Mouse (Mus musculus) liver, postnatal 0 days (tissue): ENCODE measurements around the gene Tram1l1. TPM values are rescaled to one million over a fixed set of nuclear protein-coding genes. Genes with fewer than 3 reads are reported as not detected.

Experiments used
- ATAC-seq: fragments of 200-750 bp; cut with Nextera tagmentation; 2 replicates; pipeline ENCODE4 v1.8.0; 2017; ENCODE audit warnings: mild to moderate bottlenecking, moderate library complexity
- DNase-seq: peaks from one replicate; pipeline ENCODE4 v3.0.0-alpha.2; 2016
- H3K27ac ChIP-seq: fragments of 300-500 bp; sonication (generic); 2 replicates; pipeline ENCODE4 v1.5.1; 2014; ENCODE audit warnings: antibody characterized with exemption, moderate library complexity, mild to moderate bottlenecking, low read depth
- H3K27me3 ChIP-seq: fragments of 300-500 bp; sonication (generic); 2 replicates; pipeline ENCODE4 v1.6.1; 2014; ENCODE audit warnings: low read length, control low read depth, mixed read lengths; ENCODE audit not compliant: insufficient read depth
- H3K36me3 ChIP-seq: fragments of 300-500 bp; sonication (generic); replicated peaks from 2 replicates; pipeline ENCODE4 v1.6.1; 2014; ENCODE audit warnings: mild to moderate bottlenecking, control low read depth, low read length, moderate library complexity, mixed read lengths; ENCODE audit not compliant: insufficient read depth
- H3K4me1 ChIP-seq: fragments of 300-500 bp; sonication (generic); 2 replicates; pipeline ENCODE4 v1.6.1; 2014; ENCODE audit warnings: antibody characterized with exemption, mild to moderate bottlenecking, control low read depth; ENCODE audit not compliant: insufficient read depth
- H3K4me2 ChIP-seq: fragments of 300-500 bp; sonication (generic); 2 replicates; pipeline ENCODE4 v1.6.1; 2014; ENCODE audit warnings: low read depth, mild to moderate bottlenecking, low read length, moderate library complexity, mixed read lengths
- H3K4me3 ChIP-seq: fragments of 300-500 bp; sonication (generic); 2 replicates; pipeline ENCODE4 v1.5.1; 2014; ENCODE audit warnings: low read depth, low read length
- H3K9ac ChIP-seq: fragments of 300-500 bp; sonication (generic); replicated peaks from 2 replicates; pipeline ENCODE4 v1.6.1; 2014; ENCODE audit warnings: mild to moderate bottlenecking, moderate library complexity
- H3K9me3 ChIP-seq: fragments of 300-500 bp; sonication (generic); 2 replicates; pipeline ENCODE4 v1.6.1; 2016; ENCODE audit warnings: mild to moderate bottlenecking, control low read depth, low read length, mixed read lengths
- CTCF ChIP-seq: sonication (generic); IDR thresholded peaks from 2 replicates; pipeline ENCODE4 v1.5.1; 2016; ENCODE audit warnings: antibody characterized with exemption, low read depth
- EP300 ChIP-seq: IDR thresholded peaks from 2 replicates; pipeline ENCODE4 v1.6.1; 2016; ENCODE audit warnings: antibody characterized with exemption, low read depth, mild to moderate bottlenecking
- WGBS: fragments of 180-500 bp; shearing (Covaris S2); extraction: QIAGEN DNeasy Blood & Tissue Kit; methylation state at CpG from one replicate; pipeline ENCODE4 v1.1.7; 2014; ENCODE audit not compliant: insufficient replicate concordance; 5-methylcytosine and 5-hydroxymethylcytosine counted together
- polyA plus RNA-seq: library from polyadenylated mRNA; unstranded; fragments of >200 nt; fragmentation: Nextera tagmentation; extraction: Ambion mirVana; gene quantifications from 2 replicates; pipeline ENCODE4 v1.2.1, GENCODE M21; 2015

The Tram1l1 gene
- polyA plus RNA-seq, 1 experiment from 2014 or later = 0.05 TPM

GRCm38 (mm10) chr3:124319254-124319653, 1.4 kb upstream of the Tram1l1 start:
- no peak for DNase-seq
- H3K36me3 ChIP-seq = no peaks in the 10 kb centered on the region
- 69% methylated on average over 4 of the region's 4 CpGs for WGBS
- H3K4me3 ChIP-seq = no peak overlapping the region
- no peak overlapping the region for H3K4me2 ChIP-seq
- no peak for ATAC-seq
- TF ChIP-seq EP300 (no peak), CTCF (no peak)
- H3K9me3 ChIP-seq = no peaks in the 10 kb centered on the region
- H3K27ac ChIP-seq = no peak overlapping the region
- no peaks in the 10 kb centered on the region for H3K4me1 ChIP-seq
- H3K27me3 ChIP-seq = 0 out of 2 replicates have a peak, but pooled peaks cover 4% of the 10 kb centered on the region
- H3K9ac ChIP-seq = no peak overlapping the region

DNA sequence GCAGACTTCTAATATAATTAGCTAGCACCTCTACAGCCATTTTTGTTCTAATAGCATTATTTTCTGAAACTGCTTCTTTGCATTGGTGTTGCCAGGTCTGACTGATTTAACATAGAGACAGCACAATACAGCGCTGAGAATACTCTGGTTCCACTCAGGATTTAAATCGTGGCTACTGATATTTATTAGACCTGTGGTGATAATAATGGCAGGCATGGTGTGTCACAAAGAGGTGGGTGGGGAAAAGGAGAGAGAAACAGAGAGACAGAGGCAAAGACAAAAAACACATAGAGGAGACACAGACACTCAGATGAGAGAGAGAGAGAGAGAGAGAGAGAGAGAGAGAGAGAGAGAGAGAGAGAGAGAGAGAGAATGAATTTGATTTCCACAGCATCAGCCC, 257 bp upstream of the Tram1l1 start:
- WGBS = 30% methylated on average over 2 of the region's 2 CpGs
- H3K9me3 ChIP-seq = no peaks in the 10 kb centered on the region
- 0 out of 2 replicates have a peak, but pooled peaks cover 4% of the 10 kb centered on the region for H3K27me3 ChIP-seq
- no peaks in the 10 kb centered on the region for H3K36me3 ChIP-seq
- ATAC-seq = no peak
- no peak for DNase-seq
- H3K4me3 ChIP-seq = peak overlapping the region; percentile 46
- TF ChIP-seq EP300 (no peak), CTCF (no peak)
- peak overlapping the region; percentile 66 for H3K4me2 ChIP-seq
- no peaks in the 10 kb centered on the region for H3K4me1 ChIP-seq
- H3K9ac ChIP-seq = no peak overlapping the region
- H3K27ac ChIP-seq = no peak overlapping the region

DNA sequence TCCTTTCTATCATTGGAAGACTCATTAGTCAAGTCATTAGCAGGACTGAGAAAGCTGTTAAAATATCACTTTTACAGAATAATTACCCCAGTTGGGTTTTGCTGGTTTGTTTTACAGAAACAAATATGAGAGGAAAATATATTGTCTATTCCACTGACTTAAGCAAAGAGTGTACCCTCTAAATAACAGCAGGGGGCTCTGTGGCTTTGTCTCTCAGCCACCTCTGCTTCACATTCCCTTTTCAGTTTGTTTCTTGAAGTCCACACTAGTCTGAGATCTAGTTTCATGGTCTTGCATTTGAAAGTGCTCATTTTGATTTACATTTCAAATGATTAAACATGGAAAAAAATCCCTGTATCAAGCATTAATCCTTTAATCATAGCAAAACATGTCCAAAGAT, 25.8 kb downstream of the Tram1l1 start:
- ATAC-seq = no peak

DNA sequence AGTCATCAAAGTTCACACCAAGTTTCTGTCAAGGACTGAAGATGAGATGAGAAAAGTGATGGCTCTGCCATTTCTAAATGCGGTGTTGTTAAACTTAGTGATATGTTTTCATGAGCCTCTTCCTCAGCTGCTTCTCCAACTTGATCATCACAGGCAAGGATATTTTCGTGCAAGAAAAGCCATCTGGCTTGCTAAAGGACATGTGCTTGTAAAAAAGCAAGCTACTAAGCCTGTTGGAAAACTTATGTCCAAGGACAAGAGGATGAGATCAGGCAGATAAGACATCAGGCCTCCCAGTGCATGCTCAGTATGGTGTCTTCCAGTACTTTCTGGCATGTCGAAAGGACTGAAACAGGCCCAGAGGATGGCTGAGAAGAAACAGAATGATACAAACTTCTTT, 36.9 kb downstream of the Tram1l1 start:
- H3K9ac ChIP-seq = no peak overlapping the region
- 76% methylated on average over 3 of the region's 3 CpGs for WGBS
- no peak overlapping the region for H3K27ac ChIP-seq
- no peaks in the 10 kb centered on the region for H3K4me1 ChIP-seq
- H3K36me3 ChIP-seq = no peaks in the 10 kb centered on the region
- H3K4me2 ChIP-seq = no peak overlapping the region
- ATAC-seq (no peak), DNase-seq (no peak)
- TF ChIP-seq EP300 (no peak), CTCF (no peak)
- no peaks in the 10 kb centered on the region for H3K27me3 ChIP-seq
- no peaks in the 10 kb centered on the region for H3K9me3 ChIP-seq
- no peak overlapping the region for H3K4me3 ChIP-seq

More for the DNA sequence above, 25.8 kb downstream of the Tram1l1 start:
- Histone ChIP-seq H3K9ac (no peak overlapping the region), H3K27ac (no peak overlapping the region), H3K9me3 (no peaks in the 10 kb centered on the region), H3K4me1 (no peaks in the 10 kb centered on the region), H3K36me3 (no peaks in the 10 kb centered on the region), H3K27me3 (no peaks in the 10 kb centered on the region), H3K4me3 (no peak overlapping the region), H3K4me2 (no peak overlapping the region)
- DNase-seq = no peak
- TF ChIP-seq CTCF (no peak), EP300 (no peak)

DNA sequence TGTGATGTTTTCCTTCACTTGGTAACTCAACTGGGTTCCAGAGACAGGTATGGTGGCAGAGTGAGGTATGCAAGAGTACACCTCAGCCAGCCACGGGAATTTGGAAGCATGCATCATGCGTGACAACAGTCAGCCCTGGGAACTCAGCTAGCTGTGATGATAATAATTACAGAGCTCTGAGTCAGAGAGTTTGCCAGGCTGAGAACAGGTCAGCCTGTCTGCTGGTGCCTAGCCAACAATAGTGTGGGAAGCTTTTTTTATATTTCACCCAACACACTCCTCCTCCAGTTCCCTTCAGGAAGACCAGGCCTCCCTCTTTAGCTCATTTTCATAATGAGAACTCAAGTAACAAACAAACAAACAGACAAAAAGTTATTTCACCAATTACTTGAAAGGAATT, 51.4 kb downstream of the Tram1l1 start:
- 79% methylated on average over 2 of the region's 2 CpGs for WGBS
- no peaks in the 10 kb centered on the region for H3K9me3 ChIP-seq
- ATAC-seq (no peak), DNase-seq (no peak)
- H3K4me3 ChIP-seq = no peak overlapping the region
- TF ChIP-seq CTCF (no peak), EP300 (no peak)
- H3K36me3 ChIP-seq = no peaks in the 10 kb centered on the region
- no peak overlapping the region for H3K9ac ChIP-seq
- no peaks in the 10 kb centered on the region for H3K4me1 ChIP-seq
- H3K4me2 ChIP-seq = no peak overlapping the region
- H3K27me3 ChIP-seq = no peaks in the 10 kb centered on the region
- no peak overlapping the region for H3K27ac ChIP-seq

Other genes with a start within 250 kb of the Tram1l1 start
- not detected in 2 replicates for gene 1700006A11Rik, start 105.2 kb downstream of the Tram1l1 start, polyA plus RNA-seq